Mouse (Mus musculus): ENCODE data around the gene Arl6. TPM values are rescaled to one million over a fixed set of nuclear protein-coding genes. Genes with fewer than 3 reads are reported as not detected.

Gene Arl6
- polyA plus RNA-seq (2017; shearing (Covaris generic)), result 3.8 TPM

GRCm38 (mm10) chr16:59639102-59639691 lies at the start of gene Arl6:
Gene Arl6, minus strand, starts transcription at chr16:59639391.

DNA sequence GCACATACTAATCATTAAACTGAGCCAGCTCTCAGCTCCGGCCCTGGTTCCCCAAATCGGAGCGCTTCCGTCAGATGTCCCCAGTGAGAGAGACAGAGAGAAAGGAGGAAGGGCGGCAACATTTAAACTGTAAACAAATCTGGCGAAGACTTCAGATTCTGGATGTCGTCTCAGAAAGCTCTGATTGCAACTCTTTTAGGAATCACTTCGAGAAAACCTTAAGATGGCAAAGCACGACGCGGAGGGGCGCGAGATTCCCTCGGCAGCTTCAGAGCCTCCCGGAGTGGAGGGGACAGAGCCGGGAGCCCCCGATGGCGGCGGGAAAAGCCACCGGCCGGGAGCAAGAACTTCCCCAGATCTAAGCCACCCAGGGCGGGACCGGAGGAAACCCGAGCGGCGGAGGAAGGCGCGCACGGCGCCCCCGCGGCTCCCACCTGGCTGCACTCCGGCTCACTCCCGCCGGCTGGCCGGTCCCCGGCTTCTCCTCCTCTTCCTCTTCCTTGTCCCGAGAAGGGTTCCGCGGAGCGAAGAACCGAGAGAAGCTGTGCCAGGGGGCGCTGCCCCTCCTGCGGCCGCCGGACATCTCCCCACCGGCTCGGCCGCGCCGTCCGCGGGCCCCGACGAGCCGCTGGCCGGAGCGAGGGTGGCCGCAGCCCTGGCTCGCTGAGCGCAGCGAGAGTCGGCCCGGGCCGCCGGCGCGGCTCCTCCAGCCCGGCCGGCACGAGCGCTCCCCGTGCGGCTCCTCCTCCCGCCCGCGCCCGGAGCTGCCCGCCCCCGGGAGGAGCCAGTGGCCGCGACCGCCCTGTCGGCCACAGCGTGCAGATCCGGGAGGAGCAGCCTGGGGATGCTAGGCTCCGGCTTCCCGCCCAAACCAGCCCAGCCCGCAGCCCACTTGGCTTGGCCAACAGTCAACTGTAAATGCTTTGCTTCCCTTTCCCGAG lies 38.6 kb downstream of the Arl6 start, which contains the start of gene Crybg3:
TSS of gene Crybg3 (minus strand) at position 669 of the 941 bp plus-strand sequence.

Other genes with a start within 250 kb of the Arl6 start
- not detected for gene Gabrr3, start 232.1 kb downstream of the Arl6 start, polyA plus RNA-seq (2017; shearing (Covaris generic))
- 92.4 TPM for gene Riox2, start 167.6 kb downstream of the Arl6 start, polyA plus RNA-seq (2017; shearing (Covaris generic))
- gene Crybg3, start 38.4 kb downstream of the Arl6 start, polyA plus RNA-seq (2017; shearing (Covaris generic)), result 6.2 TPM